Comparison of ENCODE assay signal across 18 mouse cellular contexts in genomic region chr6:145277138-145277763, GRCm38 (mm10). TPM values are rescaled to one million over a fixed set of nuclear protein-coding genes. Genes with fewer than 3 reads are reported as not detected.
A peak's percentile ranks its signal among the peaks of the same experiment; 100 is the strongest.
DNase-seq lines count a peak whose midpoint lies in the region; ATAC-seq lines count a peak whose summit lies in the region.
"Had no signal": no experiment of that assay in that cellular context is flagged by ENCODE, and none has a peak within 500 bp of the region (broad histone marks: within the 10 kb centered on the region; RNA-seq: fewer than 3 reads in every experiment).

No protein-coding gene starts in this region.

- DNase-seq in heart, adult 9 months (ENCODE audit: low spot score in 2 of 2) = no peak
- peak; percentile 37 for DNase-seq in ES-CJ7 (ENCODE audit: low read depth, low spot score)
- DNase-seq in cerebellum, postnatal 14 days = no peak
- no peak for DNase-seq in gastrocnemius, adult 8-10 months (ENCODE audit: low spot score in 2 of 2)
- DNase-seq: adrenal gland, postnatal 36 days; cerebellum, adult 2 months; gastrocnemius, postnatal 36 days; kidney, adult 8-10 months; right cerebral cortex, postnatal 4 days had no signal

- H3K4me1 ChIP-seq in heart, embryonic 14.5 days (ENCODE audit: control insufficient read depth in 2 of 2, insufficient read depth in 2 of 2, low read length in 2 of 2) = peaks cover 8 to 11% of the 10 kb centered on the region in 2 experiments
- peaks cover 28% of the 10 kb centered on the region for H3K4me1 ChIP-seq in liver, embryonic 12.5 days

- no peak overlapping the region for H3K9ac ChIP-seq in heart, embryonic 14.5 days (ENCODE audit: low read length)
- H3K9ac ChIP-seq in liver, embryonic 12.5 days = no peak overlapping the region
- H3K9ac ChIP-seq: forebrain, embryonic 12.5 days; hindbrain, embryonic 13.5 days; limb, embryonic 13.5 days had no signal

- H3K4me3 ChIP-seq in heart, embryonic 14.5 days (ENCODE audit: control insufficient read depth in 1 of 2, insufficient read depth in 1 of 2, low read depth in 1 of 2, low read length in 2 of 2) = no peak overlapping the region
- no peak overlapping the region for H3K4me3 ChIP-seq in liver, embryonic 12.5 days
- H3K4me3 ChIP-seq: hindbrain, embryonic 13.5 days had no signal

- H3K4me2 ChIP-seq in heart, embryonic 14.5 days (ENCODE audit: low read length) = 0 out of 2 replicates have a peak overlapping the region, but pooled peaks have one; percentile 56
- peak overlapping the region; percentile 71 for H3K4me2 ChIP-seq in liver, embryonic 12.5 days

- 65% methylated on average over 9 of the region's 9 CpGs for WGBS in heart, embryonic 14.5 days
- 35% methylated on average over 9 of the region's 9 CpGs for WGBS in liver, embryonic 12.5 days (ENCODE audit: insufficient replicate concordance)

- H3K27me3 ChIP-seq in heart, embryonic 14.5 days (ENCODE audit: control insufficient read depth, insufficient read depth, low read length) = peaks cover 78% of the 10 kb centered on the region
- H3K27me3 ChIP-seq in liver, embryonic 12.5 days (replicated peaks) = no peaks in the 10 kb centered on the region
- H3K27me3 ChIP-seq: limb, embryonic 13.5 days had no signal

- no peaks in the 10 kb centered on the region for H3K36me3 ChIP-seq in heart, embryonic 14.5 days (ENCODE audit: control insufficient read depth, insufficient read depth, low read length)
- no peaks in the 10 kb centered on the region for H3K36me3 ChIP-seq in liver, embryonic 12.5 days
- H3K36me3 ChIP-seq: embryonic facial prominence, embryonic 10.5 days; forebrain, embryonic 12.5 days; hindbrain, embryonic 13.5 days; limb, embryonic 13.5 days had no signal

- ATAC-seq in heart, embryonic 14.5 days (ENCODE audit: insufficient number of reproducible peaks, insufficient read depth, low FRiP score, low read depth) = no peak
- ATAC-seq in liver, embryonic 12.5 days = no peak
- ATAC-seq in megakaryocyte, adult 5-6 weeks (ENCODE audit: poor library complexity, severe bottlenecking) = peak; percentile 7
- no peak for ATAC-seq in erythroblast, adult 5-6 weeks (replicated peaks; ENCODE audit: low FRiP score, poor library complexity, severe bottlenecking)
- ATAC-seq: midbrain, embryonic 16.5 days had no signal

- no peaks in the 10 kb centered on the region for H3K9me3 ChIP-seq in heart, embryonic 14.5 days (ENCODE audit: control insufficient read depth, low read length)
- H3K9me3 ChIP-seq in liver, embryonic 12.5 days (replicated peaks) = no peaks in the 10 kb centered on the region
- H3K9me3 ChIP-seq: embryonic facial prominence, embryonic 10.5 days; forebrain, embryonic 12.5 days; hindbrain, embryonic 13.5 days; limb, embryonic 13.5 days had no signal

- no peak overlapping the region for H3K27ac ChIP-seq in heart, embryonic 14.5 days (replicated peaks in 1 of 2; ENCODE audit: control insufficient read depth in 1 of 2, insufficient read depth in 1 of 2, low read depth in 2 of 2, low read length in 2 of 2)
- H3K27ac ChIP-seq in liver, embryonic 12.5 days = no peak overlapping the region; the same call in 1 of the 2 replicates
- H3K27ac ChIP-seq: embryonic facial prominence, embryonic 10.5 days; forebrain, embryonic 12.5 days; hindbrain, embryonic 13.5 days; limb, embryonic 13.5 days had no signal

RNA-seq across cellular contexts. Expression of gene Kras, which starts 27.2 kb away (rescaled TPM):
- polyA plus RNA-seq in heart, embryonic 14.5 days (2014; fragmentation: Nextera tagmentation; extraction: Ambion mirVana) = 42.8 and 46.3 TPM in 2 replicates
- polyA plus RNA-seq in liver, embryonic 12.5 days (2016; fragmentation: Nextera tagmentation; extraction: Ambion mirVana) = 74.5 and 75.9 TPM in 2 replicates
- 50.0 and 61.1 TPM in 2 replicates for total RNA-seq in megakaryocyte, adult 5-6 weeks (2015)
- 22.3 and 24.2 TPM in 2 replicates for total RNA-seq in megakaryocyte, adult 5-6 weeks (2017)
- total RNA-seq in erythroblast, adult 5-6 weeks (2015; ENCODE audit: low replicate concordance) = 15.4 and 31.6 TPM in 2 replicates
- 12.9 and 25.9 TPM in 2 replicates for total RNA-seq in erythroblast, adult 5-6 weeks (2017; ENCODE audit: low replicate concordance)
- 10 to 100 TPM; 11.7 to 23.7 (median 13.9) TPM for total RNA-seq in gastrocnemius, adult 8-10 months (2022)
